Mouse (Mus musculus) kidney, embryonic 16.5 days (tissue): ENCODE data around the gene Ppp1r13b. TPM values are rescaled to one million over a fixed set of nuclear protein-coding genes. Genes with fewer than 3 reads are reported as not detected.

ENCODE experiments used
- ATAC-seq: fragments of 200-750 bp; cut with Nextera tagmentation; 2 replicates; pipeline ENCODE4 v1.8.0; 2017; ENCODE audit warnings: moderate TSS enrichment; ENCODE audit not compliant: low FRiP score, low TSS enrichment
- H3K27ac ChIP-seq: fragments of 300-500 bp; sonication (generic); 2 replicates; pipeline ENCODE4 v1.5.1; 2014; ENCODE audit warnings: low read length
- H3K27me3 ChIP-seq: fragments of 300-500 bp; sonication (generic); 2 replicates; pipeline ENCODE4 v1.6.1; 2014; ENCODE audit warnings: low read length, control low read depth, mixed read lengths; ENCODE audit not compliant: insufficient read depth
- H3K36me3 ChIP-seq: fragments of 300-500 bp; sonication (generic); 2 replicates; pipeline ENCODE4 v1.6.1; 2014; ENCODE audit warnings: low read length, control low read depth, mixed read lengths; ENCODE audit not compliant: insufficient read depth
- H3K4me1 ChIP-seq: fragments of 300-500 bp; sonication (generic); 2 replicates; pipeline ENCODE4 v1.6.1; 2014; ENCODE audit warnings: low read length, control low read depth, mixed read lengths; ENCODE audit not compliant: insufficient read depth
- H3K4me2 ChIP-seq: fragments of 300-500 bp; sonication (generic); replicated peaks from 2 replicates; pipeline ENCODE4 v1.6.1; 2014; ENCODE audit warnings: low read depth, low read length
- H3K4me3 ChIP-seq: fragments of 300-500 bp; sonication (generic); 2 replicates; pipeline ENCODE4 v1.5.1; 2014; ENCODE audit warnings: mild to moderate bottlenecking, low read length
- H3K9ac ChIP-seq: fragments of 300-500 bp; sonication (generic); replicated peaks from 2 replicates; pipeline ENCODE4 v1.6.1; 2014; ENCODE audit warnings: low read length
- H3K9me3 ChIP-seq: fragments of 300-500 bp; sonication (generic); 2 replicates; pipeline ENCODE4 v1.6.1; 2016; ENCODE audit warnings: low read length, control low read depth
- WGBS: fragments of 180-500 bp; shearing (Covaris S2); extraction: QIAGEN DNeasy Blood & Tissue Kit; methylation state at CpG from one replicate; pipeline ENCODE4 v1.1.7; 2014; 5-methylcytosine and 5-hydroxymethylcytosine counted together
- polyA plus RNA-seq: library from polyadenylated mRNA; unstranded; fragments of >200 nt; fragmentation: Nextera tagmentation; extraction: Ambion mirVana; gene quantifications from 2 replicates; pipeline ENCODE4 v1.2.1, GENCODE M21; 2015

The Ppp1r13b gene
- polyA plus RNA-seq, 1 experiment from 2014 or later, result 14.7 TPM

- H3K36me3 ChIP-seq, result peaks cover 13% of the 10 kb centered on the region; the same call in 1 of the 2 replicates
- no peak overlapping the region for H3K4me2 ChIP-seq
- no peak overlapping the region for H3K27ac ChIP-seq
- ATAC-seq, result no peak
- H3K9me3 ChIP-seq, result no peaks in the 10 kb centered on the region
- no peak overlapping the region for H3K4me3 ChIP-seq
- no peaks in the 10 kb centered on the region for H3K27me3 ChIP-seq
- H3K4me1 ChIP-seq, result no peaks in the 10 kb centered on the region
- WGBS, result 90% methylated on average over 4 of the region's 4 CpGs
- no peak overlapping the region for H3K9ac ChIP-seq
Observed at GRCm38 (mm10) chr12:111845953-111846352, 62.0 kb downstream of the Ppp1r13b start.

DNA sequence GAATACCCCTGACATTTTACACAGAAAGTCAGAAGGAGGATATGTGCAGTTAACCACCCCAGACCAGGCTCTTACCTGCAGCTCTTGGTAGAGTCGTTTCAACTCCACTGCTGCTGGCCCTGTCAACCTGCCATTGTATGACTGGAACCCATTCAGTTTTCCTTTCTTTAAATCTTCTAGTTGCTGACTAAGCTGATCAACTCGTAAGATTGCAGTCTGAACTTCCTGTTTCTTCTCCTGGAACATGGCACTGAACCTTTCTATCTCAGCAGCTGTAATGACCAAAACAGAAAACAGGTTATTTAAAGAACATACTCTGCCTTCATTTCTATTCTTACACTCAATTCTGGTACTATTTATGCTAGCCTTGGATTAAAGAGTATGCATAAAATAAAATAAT, 64.4 kb downstream of the Ppp1r13b start:
- WGBS, result 45% methylated on average over 2 of the region's 2 CpGs
- H3K9me3 ChIP-seq, result no peaks in the 10 kb centered on the region

GRCm38 (mm10) chr12:111842565-111843433, 65.1 kb downstream of the Ppp1r13b start:
- Histone ChIP-seq H3K4me2 (no peak overlapping the region), H3K9ac (no peak overlapping the region), H3K27me3 (no peaks in the 10 kb centered on the region), H3K4me3 (no peak overlapping the region), H3K9me3 (no peaks in the 10 kb centered on the region), H3K27ac (no peak overlapping the region), H3K4me1 (no peaks in the 10 kb centered on the region), H3K36me3 (peaks cover 18% of the 10 kb centered on the region)
- ATAC-seq, result no peak
- WGBS, result 74% methylated on average over 15 of the region's 15 CpGs

More for the DNA sequence above, 64.4 kb downstream of the Ppp1r13b start:
- Histone ChIP-seq H3K9ac (no peak overlapping the region), H3K27ac (no peak overlapping the region), H3K36me3 (peaks cover 15% of the 10 kb centered on the region), H3K4me3 (no peak overlapping the region), H3K4me2 (no peak overlapping the region), H3K27me3 (no peaks in the 10 kb centered on the region), H3K4me1 (no peaks in the 10 kb centered on the region)
- no peak for ATAC-seq

DNA sequence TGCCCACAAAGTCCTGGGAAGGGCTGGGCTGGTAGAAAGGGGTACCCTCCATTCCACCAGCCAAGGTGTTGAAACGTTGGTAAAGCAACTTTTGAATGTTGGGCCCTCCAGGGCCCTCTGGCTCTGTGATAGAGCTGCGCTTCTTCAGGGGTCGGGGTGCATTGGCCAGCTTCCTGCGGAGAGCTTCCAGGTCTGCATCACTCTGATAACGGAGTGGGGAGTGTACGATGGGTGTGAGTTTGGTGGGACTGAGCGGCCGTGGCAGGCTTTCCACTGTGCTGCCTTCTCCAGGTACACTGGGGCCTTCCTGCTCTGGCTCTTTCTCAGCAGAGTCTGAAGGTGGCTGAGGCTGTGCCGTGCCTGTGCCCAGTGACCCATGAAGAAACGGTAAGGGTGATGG, 74.5 kb downstream of the Ppp1r13b start:
- H3K9me3 ChIP-seq, result no peaks in the 10 kb centered on the region
- H3K27ac ChIP-seq, result no peak overlapping the region
- no peaks in the 10 kb centered on the region for H3K27me3 ChIP-seq
- H3K4me2 ChIP-seq, result no peak overlapping the region
- no peak overlapping the region for H3K9ac ChIP-seq
- no peak for ATAC-seq
- WGBS, result 83% methylated on average over 10 of the region's 10 CpGs
- H3K36me3 ChIP-seq, result peaks cover 82% of the 10 kb centered on the region
- no peak overlapping the region for H3K4me3 ChIP-seq
- H3K4me1 ChIP-seq, result no peaks in the 10 kb centered on the region

DNA sequence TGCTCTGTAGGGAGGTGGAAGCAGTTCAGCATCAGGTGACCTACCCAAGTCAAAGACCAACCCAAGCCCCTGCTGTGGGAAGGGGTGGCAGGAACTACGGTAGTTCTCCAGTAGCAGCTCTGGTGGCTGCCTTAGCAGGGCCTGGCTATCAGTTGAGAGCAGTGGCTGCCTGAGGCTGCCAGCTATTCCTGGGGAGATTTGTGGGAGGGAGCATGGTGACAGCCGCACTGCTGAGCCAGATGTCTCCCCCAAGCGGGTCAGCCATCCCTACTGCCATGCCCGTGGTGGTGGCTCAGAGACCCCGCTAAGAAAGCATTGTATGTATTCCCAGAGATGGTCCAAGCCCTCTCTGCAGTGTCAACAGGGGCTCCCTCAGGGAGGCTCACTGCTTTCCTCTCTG, 75.3 kb downstream of the Ppp1r13b start:
- WGBS, result 87% methylated on average over 5 of the region's 5 CpGs
- Histone ChIP-seq H3K4me1 (no peaks in the 10 kb centered on the region), H3K4me3 (no peak overlapping the region), H3K9me3 (no peaks in the 10 kb centered on the region), H3K27me3 (no peaks in the 10 kb centered on the region), H3K9ac (no peak overlapping the region), H3K27ac (no peak overlapping the region), H3K36me3 (peaks cover 85% of the 10 kb centered on the region), H3K4me2 (no peak overlapping the region)
- no peak for ATAC-seq

- Histone ChIP-seq H3K36me3 (peaks cover 88% of the 10 kb centered on the region), H3K4me1 (no peaks in the 10 kb centered on the region), H3K4me3 (no peak overlapping the region), H3K27ac (no peak overlapping the region), H3K27me3 (no peaks in the 10 kb centered on the region), H3K4me2 (no peak overlapping the region), H3K9ac (no peak overlapping the region), H3K9me3 (no peaks in the 10 kb centered on the region)
- 81% methylated on average over 10 of the region's 10 CpGs for WGBS
- no peak for ATAC-seq
Observed at GRCm38 (mm10) chr12:111830375-111830774, 77.5 kb downstream of the Ppp1r13b start.

DNA sequence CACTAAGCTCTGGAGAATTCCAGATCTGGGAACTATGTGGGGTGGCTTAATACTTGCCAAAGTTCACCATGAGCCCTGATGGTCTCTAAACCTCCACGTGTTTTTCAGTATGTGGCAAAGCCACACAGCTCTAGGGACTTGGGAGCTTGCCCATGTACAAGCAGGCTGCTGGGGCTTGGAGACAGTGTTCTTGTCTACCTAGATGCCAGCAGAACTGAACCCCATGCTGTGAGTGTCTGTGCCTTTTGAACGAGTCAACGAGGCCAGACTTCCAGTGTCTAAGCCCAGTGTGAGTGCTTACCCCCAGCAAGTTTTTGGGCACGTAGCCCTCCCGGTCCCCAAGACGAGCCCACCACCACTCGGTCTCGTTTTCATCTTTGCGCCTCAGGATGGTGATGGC, 78.0 kb downstream of the Ppp1r13b start:
- ATAC-seq, result no peak
- H3K4me1 ChIP-seq, result no peaks in the 10 kb centered on the region
- no peaks in the 10 kb centered on the region for H3K27me3 ChIP-seq
- no peaks in the 10 kb centered on the region for H3K9me3 ChIP-seq
- H3K36me3 ChIP-seq, result peaks cover 88% of the 10 kb centered on the region
- H3K4me2 ChIP-seq, result no peak overlapping the region
- no peak overlapping the region for H3K27ac ChIP-seq
- no peak overlapping the region for H3K9ac ChIP-seq
- 95% methylated on average over 9 of the region's 9 CpGs for WGBS
- H3K4me3 ChIP-seq, result no peak overlapping the region

DNA sequence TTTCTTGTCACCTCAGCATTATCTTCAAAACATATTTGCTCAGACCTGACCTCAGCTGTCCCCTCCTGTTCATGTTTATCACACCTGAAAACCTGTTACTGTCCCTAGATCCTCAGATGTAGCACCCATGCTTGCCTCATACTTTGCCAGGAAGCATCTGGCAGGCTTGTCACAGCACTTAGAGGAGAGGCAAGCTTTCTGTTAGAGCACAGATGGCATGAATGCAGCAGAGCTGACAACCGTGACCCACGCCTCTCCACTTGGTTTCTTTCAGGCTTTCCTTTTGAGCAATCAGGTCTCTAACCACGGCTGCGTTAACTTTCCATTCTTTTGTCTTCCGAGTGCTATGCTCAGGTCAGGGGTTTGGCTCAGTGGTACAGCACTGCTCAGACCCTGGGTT, 78.5 kb downstream of the Ppp1r13b start:
- no peaks in the 10 kb centered on the region for H3K27me3 ChIP-seq
- no peak overlapping the region for H3K27ac ChIP-seq

DNA sequence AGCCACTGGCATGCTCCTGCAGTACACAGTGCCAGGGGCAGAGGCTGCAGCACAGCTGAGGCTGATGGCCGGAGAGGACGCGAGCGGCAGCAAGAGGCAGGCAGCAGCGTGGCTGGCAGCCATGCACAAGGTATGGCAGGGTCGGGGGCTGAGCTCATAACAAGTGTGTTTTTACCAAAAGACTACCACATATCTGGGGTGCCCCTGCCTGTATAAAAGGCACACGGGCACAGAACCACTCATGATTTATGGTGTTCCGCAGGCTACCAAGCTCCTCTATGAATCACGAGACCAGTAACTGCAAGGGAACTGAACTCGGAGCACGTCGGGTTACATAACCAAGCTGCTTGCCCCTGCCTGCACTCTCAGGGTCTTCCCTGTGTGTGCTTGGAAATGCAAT, 80.4 kb downstream of the Ppp1r13b start:
- Histone ChIP-seq H3K9ac (no peak overlapping the region), H3K27me3 (no peaks in the 10 kb centered on the region), H3K27ac (no peak overlapping the region), H3K4me3 (no peak overlapping the region), H3K9me3 (no peaks in the 10 kb centered on the region), H3K4me1 (no peaks in the 10 kb centered on the region), H3K36me3 (peaks cover 85% of the 10 kb centered on the region), H3K4me2 (no peak overlapping the region)
- WGBS, result 85% methylated on average over 12 of the region's 12 CpGs
- ATAC-seq, result no peak

More for the DNA sequence above, 78.5 kb downstream of the Ppp1r13b start:
- H3K4me3 ChIP-seq, result no peak overlapping the region
- no peak overlapping the region for H3K4me2 ChIP-seq
- no peak overlapping the region for H3K9ac ChIP-seq
- no peaks in the 10 kb centered on the region for H3K4me1 ChIP-seq
- no peak for ATAC-seq
- H3K9me3 ChIP-seq, result no peaks in the 10 kb centered on the region
- H3K36me3 ChIP-seq, result peaks cover 90% of the 10 kb centered on the region
- 90% methylated on average over 5 of the region's 5 CpGs for WGBS

GRCm38 (mm10) chr12:111821931-111822330, 86.0 kb downstream of the Ppp1r13b start:
- no peak overlapping the region for H3K27ac ChIP-seq
- no peak overlapping the region for H3K4me2 ChIP-seq
- peaks cover 20% of the 10 kb centered on the region for H3K4me1 ChIP-seq
- WGBS, result 66% methylated on average over 4 of the region's 4 CpGs
- peaks cover 36% of the 10 kb centered on the region for H3K36me3 ChIP-seq
- no peaks in the 10 kb centered on the region for H3K27me3 ChIP-seq
- ATAC-seq, result no peak
- H3K4me3 ChIP-seq, result no peak overlapping the region
- H3K9me3 ChIP-seq, result no peaks in the 10 kb centered on the region
- H3K9ac ChIP-seq, result no peak overlapping the region
